Mouse (Mus musculus): ENCODE data around the gene Golph3l. TPM values are rescaled to one million over a fixed set of nuclear protein-coding genes. Genes with fewer than 3 reads are reported as not detected.
"Not testable (repeated sequence)": the region's sequence is repeated elsewhere in the genome, so short reads cannot be mapped to it uniquely, and the experiment has no call there.

Gene Golph3l
- 11.1 and 12.8 TPM in 2 replicates for polyA plus RNA-seq (2012; rRNA removed)

GRCm38 (mm10) chr3:95588604-95589086, at the start of gene Golph3l:
Gene Golph3l (plus strand): TSS chr3:95588934.
- peak; percentile 95 for DNase-seq (ENCODE audit: low read depth)

GRCm38 (mm10) chr3:95538936-95539335, 49.8 kb upstream of the Golph3l start:
- DNase-seq (ENCODE audit: low read depth), result peak; percentile 23

GRCm38 (mm10) chr3:95539837-95540236, 48.9 kb upstream of the Golph3l start:
- no peak for DNase-seq (ENCODE audit: low read depth)

- not testable (repeated sequence) for DNase-seq (ENCODE audit: low read depth)
These were observed 47.5 kb upstream of the Golph3l start for GRCm38 (mm10) chr3:95541186-95541585.

GRCm38 (mm10) chr3:95542171-95542570, 46.6 kb upstream of the Golph3l start:
- no peak for DNase-seq (ENCODE audit: low read depth)

GRCm38 (mm10) chr3:95542981-95543380, 45.8 kb upstream of the Golph3l start:
- no peak for DNase-seq (ENCODE audit: low read depth)

GRCm38 (mm10) chr3:95550176-95550575, 38.6 kb upstream of the Golph3l start:
- DNase-seq (ENCODE audit: low read depth), result no peak

- no peak for DNase-seq (ENCODE audit: low read depth)
These were observed 34.7 kb upstream of the Golph3l start for GRCm38 (mm10) chr3:95553986-95554385.

GRCm38 (mm10) chr3:95559437-95559836, 29.3 kb upstream of the Golph3l start, which contains the start of gene Hormad1:
Gene Hormad1 (plus strand): TSS chr3:95559677.
- no peak for DNase-seq (ENCODE audit: low read depth)

GRCm38 (mm10) chr3:95560738-95561137, 28.0 kb upstream of the Golph3l start:
- no peak for DNase-seq (ENCODE audit: low read depth)

- no peak for DNase-seq (ENCODE audit: low read depth)
These were observed 26.9 kb upstream of the Golph3l start for GRCm38 (mm10) chr3:95561826-95562225.

- DNase-seq (ENCODE audit: low read depth), result no peak
These were observed 19.1 kb upstream of the Golph3l start for GRCm38 (mm10) chr3:95569585-95569984.

- no peak for DNase-seq (ENCODE audit: low read depth)
These were observed 755 bp upstream of the Golph3l start for GRCm38 (mm10) chr3:95587754-95588603.

GRCm38 (mm10) chr3:95598734-95599133, 10.0 kb downstream of the Golph3l start:
- DNase-seq (ENCODE audit: low read depth), result no peak

- DNase-seq (ENCODE audit: low read depth), result no peak
These were observed 12.6 kb downstream of the Golph3l start for GRCm38 (mm10) chr3:95601287-95601686.

- no peak for DNase-seq (ENCODE audit: low read depth)
These were observed 17.4 kb downstream of the Golph3l start for GRCm38 (mm10) chr3:95606096-95606495.

GRCm38 (mm10) chr3:95609195-95609594, 20.5 kb downstream of the Golph3l start:
- DNase-seq (ENCODE audit: low read depth), result no peak

GRCm38 (mm10) chr3:95613996-95614395, 25.3 kb downstream of the Golph3l start:
- DNase-seq (ENCODE audit: low read depth), result no peak

GRCm38 (mm10) chr3:95618511-95618910, 29.8 kb downstream of the Golph3l start:
- no peak for DNase-seq (ENCODE audit: low read depth)

- no peak for DNase-seq (ENCODE audit: low read depth)
These were observed 32.5 kb downstream of the Golph3l start for GRCm38 (mm10) chr3:95621241-95621640.

GRCm38 (mm10) chr3:95622421-95622820, 33.7 kb downstream of the Golph3l start:
- not testable (repeated sequence) for DNase-seq (ENCODE audit: low read depth)

- DNase-seq (ENCODE audit: low read depth), result no peak
These were observed 34.8 kb downstream of the Golph3l start for GRCm38 (mm10) chr3:95623551-95623950.

GRCm38 (mm10) chr3:95623991-95624515, 35.3 kb downstream of the Golph3l start:
- not testable (repeated sequence) for DNase-seq (ENCODE audit: low read depth)
